Mouse (Mus musculus) limb, embryonic 12.5 days (tissue): Measurements from ENCODE around the gene Iqck. TPM values are rescaled to one million over a fixed set of nuclear protein-coding genes. Genes with fewer than 3 reads are reported as not detected.

Source experiments
- ATAC-seq: fragments of 200-750 bp; cut with Nextera tagmentation; 2 replicates; pipeline ENCODE4 v1.8.0; 2017; ENCODE audit warnings: low read depth, moderate TSS enrichment; ENCODE audit not compliant: insufficient number of reproducible peaks, insufficient read depth, low FRiP score, low TSS enrichment
- H3K27ac ChIP-seq: fragments of 300-500 bp; sonication (generic); 2 replicates; pipeline ENCODE4 v1.5.1; 2016; ENCODE audit warnings: mild to moderate bottlenecking, moderate library complexity
- H3K27me3 ChIP-seq: fragments of 300-500 bp; sonication (generic); 2 replicates; pipeline ENCODE4 v1.6.1; 2016; ENCODE audit warnings: mild to moderate bottlenecking, moderate library complexity
- H3K36me3 ChIP-seq: fragments of 300-500 bp; sonication (generic); 2 replicates; pipeline ENCODE4 v1.6.1; 2016; ENCODE audit warnings: mild to moderate bottlenecking, moderate library complexity
- H3K4me1 ChIP-seq: fragments of 300-500 bp; sonication (generic); replicated peaks from 2 replicates; pipeline ENCODE4 v1.6.1; 2016
- H3K4me2 ChIP-seq: fragments of 300-500 bp; sonication (generic); 2 replicates; pipeline ENCODE4 v1.6.1; 2016; ENCODE audit warnings: mild to moderate bottlenecking, moderate library complexity
- H3K4me3 ChIP-seq: fragments of 300-500 bp; sonication (generic); replicated peaks from 2 replicates; pipeline ENCODE4 v1.5.1; 2016; ENCODE audit warnings: mild to moderate bottlenecking
- H3K9ac ChIP-seq: fragments of 300-500 bp; sonication (generic); replicated peaks from 2 replicates; pipeline ENCODE4 v1.6.1; 2016; ENCODE audit warnings: mild to moderate bottlenecking, moderate library complexity
- H3K9me3 ChIP-seq: fragments of 300-500 bp; sonication (generic); 2 replicates; pipeline ENCODE4 v1.6.1; 2016; ENCODE audit warnings: mild to moderate bottlenecking, moderate library complexity
- WGBS: fragments of 180-500 bp; shearing (Covaris S2); methylation state at CpG from one replicate; pipeline ENCODE4 v1.1.7; 2016; 5-methylcytosine and 5-hydroxymethylcytosine counted together
- polyA plus RNA-seq: library from polyadenylated mRNA; unstranded; fragments of >200 nt; fragmentation: Nextera tagmentation; extraction: Ambion mirVana; gene quantifications from 2 replicates; pipeline ENCODE4 v1.2.1, GENCODE M21; 2016

Gene Iqck
- polyA plus RNA-seq, 1 experiment from 2014 or later, result 2.3 TPM

DNA sequence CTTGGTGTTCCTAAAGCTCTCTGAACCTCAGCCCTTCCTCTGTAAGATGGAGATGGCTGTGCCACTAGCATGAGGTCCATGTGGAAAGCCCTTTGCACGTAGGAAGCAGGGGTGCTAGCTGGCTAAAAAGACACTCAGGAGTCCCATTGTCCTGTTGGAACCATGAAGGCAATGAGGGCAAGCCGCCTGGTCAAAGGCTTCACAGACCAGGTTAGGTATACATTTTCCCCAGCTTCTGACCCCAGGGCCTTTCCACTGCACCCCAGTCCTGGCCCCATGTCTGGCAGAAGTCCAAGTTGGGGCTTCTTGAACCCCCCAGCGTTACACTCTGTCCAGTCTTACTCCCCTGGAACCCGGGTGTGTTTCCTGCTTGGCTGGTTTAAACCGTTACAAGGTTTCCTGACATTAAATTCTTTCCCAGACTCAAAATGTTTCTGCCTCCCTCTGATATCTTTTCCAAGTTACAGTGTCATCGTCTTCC lies 136.6 kb downstream of the Iqck start:
- H3K4me3 ChIP-seq, result no peak overlapping the region
- no peaks in the 10 kb centered on the region for H3K9me3 ChIP-seq
- H3K36me3 ChIP-seq, result no peaks in the 10 kb centered on the region
- H3K4me2 ChIP-seq, result no peak overlapping the region; the same call in 1 of the 2 replicates
- H3K27ac ChIP-seq, result no peak overlapping the region
- WGBS, result 42% methylated on average over 6 of the region's 6 CpGs
- H3K9ac ChIP-seq, result no peak overlapping the region
- H3K4me1 ChIP-seq, result peaks cover 28% of the 10 kb centered on the region
- peaks cover 8% of the 10 kb centered on the region; the same call in 1 of the 2 replicates for H3K27me3 ChIP-seq
- no peak for ATAC-seq

DNA sequence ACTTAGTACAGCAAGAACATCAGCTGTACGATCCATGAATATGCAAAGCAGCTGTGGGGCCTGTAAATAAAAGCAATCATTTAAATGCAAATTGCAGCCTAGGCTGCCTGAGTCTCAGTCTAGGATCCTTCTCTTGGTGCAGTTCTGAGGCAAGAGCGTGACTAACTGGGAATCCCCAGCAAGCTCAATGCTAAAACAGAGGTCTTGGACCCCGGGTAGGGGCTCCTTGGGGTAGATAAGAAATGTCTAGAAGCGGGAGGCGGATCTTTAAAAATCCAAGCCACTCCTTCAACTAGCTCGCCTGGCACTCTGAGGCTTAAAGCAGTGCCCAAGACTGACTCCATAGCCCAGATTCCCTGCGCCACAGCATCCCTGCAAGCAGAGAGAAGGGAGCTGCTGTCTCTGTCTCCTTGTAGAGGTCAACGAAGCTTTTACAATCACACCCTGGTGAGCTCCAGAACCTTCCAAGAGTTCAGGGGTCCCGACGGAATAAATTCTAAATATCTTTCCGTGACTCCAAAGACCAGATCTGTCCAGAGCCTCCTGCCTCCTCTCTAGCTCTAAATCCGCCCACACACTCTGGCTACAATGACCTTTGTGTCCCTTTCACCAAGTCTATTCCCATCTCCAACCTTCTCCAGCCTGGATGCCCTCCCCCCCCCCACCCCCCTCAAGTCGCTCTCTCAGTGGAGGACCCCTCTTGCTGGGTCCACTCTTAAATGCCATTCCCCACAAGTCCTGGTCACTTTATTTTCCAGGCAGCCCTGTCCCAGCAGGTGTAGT lies 137.3 kb downstream of the Iqck start:
- peak overlapping the region; percentile 61 for H3K4me3 ChIP-seq
- H3K27ac ChIP-seq, result no peak overlapping the region
- 47% methylated on average over 13 of the region's 13 CpGs for WGBS
- peaks cover 28% of the 10 kb centered on the region for H3K4me1 ChIP-seq
- H3K27me3 ChIP-seq, result peaks cover 8% of the 10 kb centered on the region; the same call in 1 of the 2 replicates
- no peaks in the 10 kb centered on the region for H3K36me3 ChIP-seq
- no peak for ATAC-seq
- no peak overlapping the region for H3K9ac ChIP-seq
- no peaks in the 10 kb centered on the region for H3K9me3 ChIP-seq
- H3K4me2 ChIP-seq, result peak overlapping the region; percentile 72

- H3K36me3 ChIP-seq, result no peaks in the 10 kb centered on the region
- H3K4me3 ChIP-seq, result peak overlapping the region; percentile 61
- no peaks in the 10 kb centered on the region for H3K9me3 ChIP-seq
- H3K4me1 ChIP-seq, result peaks cover 28% of the 10 kb centered on the region
- peak overlapping the region; percentile 72 for H3K4me2 ChIP-seq
- peaks cover 8% of the 10 kb centered on the region; the same call in 1 of the 2 replicates for H3K27me3 ChIP-seq
- H3K9ac ChIP-seq, result peak overlapping the region; percentile 71
- H3K27ac ChIP-seq, result no peak overlapping the region
- WGBS, result under 1% methylated on average over 26 of the region's 26 CpGs
- ATAC-seq, result no peak
These were observed 138.2 kb downstream of the Iqck start for GRCm38 (mm10) chr7:118993597-118994230.

GRCm38 (mm10) chr7:118994231-118994842 lies 138.8 kb downstream of the Iqck start:
- WGBS, result 1% methylated on average over 21 of the region's 21 CpGs
- Histone ChIP-seq H3K4me2 (peak overlapping the region; percentile 72), H3K4me1 (peaks cover 28% of the 10 kb centered on the region), H3K9ac (peak overlapping the region; percentile 71), H3K27me3 (peaks cover 8% of the 10 kb centered on the region; the same call in 1 of the 2 replicates), H3K27ac (no peak overlapping the region), H3K4me3 (peak overlapping the region; percentile 61), H3K9me3 (no peaks in the 10 kb centered on the region), H3K36me3 (no peaks in the 10 kb centered on the region)
- peak; percentile 22; the same call in 1 of the 2 replicates for ATAC-seq

- H3K4me3 ChIP-seq, result peak within 1 kb of the TSS; percentile 61
- WGBS, result under 1% methylated on average over 44 of the region's 44 CpGs
- ATAC-seq, result peak; percentile 89
- H3K4me2 ChIP-seq, result peak within 1 kb of the TSS; percentile 72
- H3K9me3 ChIP-seq, result no peaks in the 10 kb centered on the region
- peaks cover 8% of the 10 kb centered on the region; the same call in 1 of the 2 replicates for H3K27me3 ChIP-seq
- H3K4me1 ChIP-seq, result peaks cover 28% of the 10 kb centered on the region
- no peak within 1 kb of the TSS for H3K27ac ChIP-seq
- H3K36me3 ChIP-seq, result no peaks in the 10 kb centered on the region
- H3K9ac ChIP-seq, result peak within 1 kb of the TSS; percentile 71
These were observed 139.5 kb downstream of the Iqck start, which contains the start of gene Gprc5b for GRCm38 (mm10) chr7:118995007-118995406. TSS of gene Gprc5b (minus strand) at chr7:118995211.

DNA sequence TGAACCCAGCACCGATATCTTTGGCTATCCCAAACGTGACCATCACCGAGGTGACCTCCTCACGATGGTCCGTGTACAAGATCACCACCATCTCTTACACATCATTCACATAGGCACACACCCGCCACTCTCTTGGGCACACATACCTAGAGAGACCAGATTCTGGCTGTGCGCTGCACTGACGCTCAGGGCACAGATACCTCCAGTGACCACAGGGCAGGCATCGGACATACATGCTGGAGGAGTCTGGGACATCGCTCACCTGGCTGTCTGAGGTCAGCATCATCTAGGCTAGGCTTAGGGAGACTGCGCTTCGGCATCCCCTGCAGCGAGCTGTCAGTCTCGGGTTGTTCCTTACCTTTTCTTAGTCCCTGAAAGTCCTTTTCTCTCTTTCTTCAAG lies 140.1 kb downstream of the Iqck start:
- Histone ChIP-seq H3K36me3 (no peaks in the 10 kb centered on the region), H3K27ac (no peak overlapping the region), H3K27me3 (peaks cover 8% of the 10 kb centered on the region; the same call in 1 of the 2 replicates), H3K4me3 (peak overlapping the region; percentile 61), H3K4me1 (peaks cover 28% of the 10 kb centered on the region), H3K9me3 (no peaks in the 10 kb centered on the region), H3K9ac (no peak overlapping the region; the same call in 1 of the 2 replicates), H3K4me2 (peak overlapping the region; percentile 72)
- peak; percentile 33 for ATAC-seq
- WGBS, result 13% methylated on average over 14 of the region's 14 CpGs

DNA sequence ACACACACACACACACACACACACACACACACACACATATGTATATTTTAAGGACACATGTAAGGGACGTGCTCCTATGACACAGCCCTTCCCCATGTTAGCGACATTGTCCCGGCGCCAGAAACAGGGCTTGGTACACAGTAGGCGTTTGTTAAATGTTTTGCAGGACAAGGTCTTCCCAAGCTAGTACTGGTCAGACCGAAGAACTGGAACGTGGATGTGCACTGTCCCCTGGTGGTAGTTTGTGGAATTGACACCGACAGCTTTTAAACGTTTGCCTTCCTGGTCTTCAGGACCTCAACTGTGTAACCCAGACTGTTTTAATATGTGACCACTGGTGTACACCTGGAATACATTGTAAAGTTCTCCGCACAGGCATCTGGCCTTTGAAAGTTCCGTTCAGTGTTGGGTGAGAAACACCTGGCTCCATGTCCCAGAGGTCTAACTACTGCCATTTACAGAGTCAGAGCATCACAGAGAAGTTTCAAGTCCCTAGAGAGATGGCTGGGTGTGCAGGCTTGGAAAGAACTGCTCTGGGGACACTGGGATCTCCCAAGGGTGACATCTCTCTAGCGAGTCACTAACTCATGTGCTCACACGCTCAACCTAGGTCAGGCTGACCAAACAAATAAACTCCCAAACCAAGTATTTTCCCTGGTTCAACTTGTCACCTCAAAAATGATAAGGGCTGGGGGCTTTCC lies 140.7 kb downstream of the Iqck start:
- no peaks in the 10 kb centered on the region for H3K36me3 ChIP-seq
- 0 out of 2 replicates have a peak overlapping the region, but pooled peaks have one; percentile 61 for H3K4me3 ChIP-seq
- H3K4me1 ChIP-seq, result peaks cover 28% of the 10 kb centered on the region
- H3K4me2 ChIP-seq, result peak overlapping the region; percentile 72
- H3K27me3 ChIP-seq, result peaks cover 8% of the 10 kb centered on the region; the same call in 1 of the 2 replicates
- no peaks in the 10 kb centered on the region for H3K9me3 ChIP-seq
- no peak overlapping the region for H3K9ac ChIP-seq
- H3K27ac ChIP-seq, result no peak overlapping the region
- WGBS, result 9% methylated on average over 13 of the region's 13 CpGs
- peak; percentile 48 for ATAC-seq

GRCm38 (mm10) chr7:118999857-119000256 lies 144.3 kb downstream of the Iqck start:
- 83% methylated on average over 2 of the region's 2 CpGs for WGBS
- Histone ChIP-seq H3K4me1 (peaks cover 7% of the 10 kb centered on the region; the same call in 1 of the 2 replicates), H3K9me3 (no peaks in the 10 kb centered on the region)

GRCm38 (mm10) chr7:119001965-119002364 lies 146.4 kb downstream of the Iqck start:
- 79% methylated on average over 2 of the region's 2 CpGs for WGBS
- no peak overlapping the region for H3K27ac ChIP-seq
- no peaks in the 10 kb centered on the region for H3K4me1 ChIP-seq
- H3K27me3 ChIP-seq, result no peaks in the 10 kb centered on the region; the same call in 1 of the 2 replicates
- H3K9me3 ChIP-seq, result no peaks in the 10 kb centered on the region
- no peak overlapping the region for H3K4me2 ChIP-seq
- ATAC-seq, result 0 out of 2 replicates have a peak, but pooled peaks have one; percentile 40
- no peak overlapping the region for H3K9ac ChIP-seq
- no peaks in the 10 kb centered on the region for H3K36me3 ChIP-seq
- no peak overlapping the region for H3K4me3 ChIP-seq

More at GRCm38 (mm10) chr7:118999857-119000256, 144.3 kb downstream of the Iqck start:
- H3K27ac ChIP-seq, result no peak overlapping the region
- H3K4me3 ChIP-seq, result no peak overlapping the region
- ATAC-seq, result no peak
- no peak overlapping the region for H3K4me2 ChIP-seq
- H3K9ac ChIP-seq, result no peak overlapping the region
- no peaks in the 10 kb centered on the region for H3K36me3 ChIP-seq
- peaks cover 8% of the 10 kb centered on the region; the same call in 1 of the 2 replicates for H3K27me3 ChIP-seq

GRCm38 (mm10) chr7:119002501-119002900 lies 146.9 kb downstream of the Iqck start:
- no peak for ATAC-seq
- Histone ChIP-seq H3K36me3 (no peaks in the 10 kb centered on the region), H3K4me3 (no peak overlapping the region), H3K27ac (no peak overlapping the region), H3K27me3 (no peaks in the 10 kb centered on the region; the same call in 1 of the 2 replicates), H3K9ac (no peak overlapping the region), H3K4me2 (no peak overlapping the region), H3K9me3 (no peaks in the 10 kb centered on the region), H3K4me1 (no peaks in the 10 kb centered on the region)
- 61% methylated on average over 2 of the region's 2 CpGs for WGBS
